Comparison of ENCODE assay signal across 8 mouse cellular contexts in the genomic region with DNA sequence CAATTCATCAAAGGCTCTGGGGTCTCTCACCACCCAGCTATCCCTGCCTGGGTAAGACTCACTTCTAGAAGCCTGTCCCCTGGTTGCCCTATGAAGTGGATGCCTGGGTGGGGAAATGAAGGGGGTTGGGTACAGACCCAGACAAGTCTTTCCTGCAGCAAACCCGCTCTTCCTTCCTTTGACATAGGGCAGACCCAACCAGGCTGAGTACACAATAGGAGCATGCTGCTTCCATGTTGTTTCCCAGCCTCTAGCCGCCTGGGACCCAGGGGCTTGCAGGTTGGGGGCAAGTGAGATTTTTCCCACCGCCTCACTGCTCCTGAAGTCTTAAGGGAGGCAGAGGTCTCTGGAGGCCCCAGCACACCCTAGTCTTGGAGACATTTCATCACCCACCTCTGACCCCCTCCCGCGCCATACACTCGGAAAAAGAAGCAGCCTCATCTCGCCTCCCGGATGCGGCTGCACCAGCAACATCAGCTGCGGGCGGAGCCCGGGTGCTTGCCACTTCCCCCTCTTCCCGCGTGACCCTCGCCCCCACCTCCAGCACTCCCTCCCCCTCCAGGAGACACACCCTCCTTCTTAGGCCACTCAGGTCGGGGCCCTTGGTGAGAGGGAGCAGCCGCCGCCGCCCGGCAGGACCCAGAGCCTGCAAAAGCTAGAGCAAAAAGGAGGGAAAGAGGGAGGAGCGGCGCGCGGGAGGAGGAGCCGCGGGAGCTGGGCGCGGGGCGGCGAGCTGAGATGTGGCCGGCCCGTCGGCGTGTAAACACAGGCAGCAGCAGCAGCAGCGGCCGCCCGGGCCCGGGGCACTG. TPM values are rescaled to one million over a fixed set of nuclear protein-coding genes. Genes with fewer than 3 reads are reported as not detected.
DNase-seq lines count a peak whose midpoint lies in the region; ATAC-seq and TF ChIP-seq lines count a peak whose summit lies in the region.

Gene Dock11 (plus strand): TSS at position 746 of the 809 bp plus-strand sequence.

- ATAC-seq in forebrain, embryonic 15.5 days (replicated peaks): peak; percentile 87
- ATAC-seq in neural tube, embryonic 14.5 days (ENCODE audit: low read depth): peak; percentile 84

- H3K9ac ChIP-seq in forebrain, embryonic 15.5 days (replicated peaks): peak within 1 kb of the TSS; percentile 66
- H3K9ac ChIP-seq in neural tube, embryonic 14.5 days (replicated peaks; ENCODE audit: low read depth, low read length): peak within 1 kb of the TSS; percentile 57

- H3K9me3 ChIP-seq in forebrain, embryonic 15.5 days: no peaks in the 10 kb centered on the region
- no peaks in the 10 kb centered on the region for H3K9me3 ChIP-seq in neural tube, embryonic 14.5 days (ENCODE audit: control insufficient read depth, low read length)

- peak within 1 kb of the TSS; percentile 85 for H3K27ac ChIP-seq in forebrain, embryonic 15.5 days (replicated peaks)
- H3K27ac ChIP-seq in neural tube, embryonic 14.5 days (ENCODE audit: low read depth, low read length): peak within 1 kb of the TSS; percentile 76

- intact Hi-C loops in heart, postnatal 14 days (cut with DNase I): no loop called here

- H3K4me1 ChIP-seq in forebrain, embryonic 15.5 days: 0 out of 2 replicates have a peak, but pooled peaks cover 4% of the 10 kb centered on the region
- H3K4me1 ChIP-seq in lung, adult 2 months (ENCODE audit: control insufficient read depth, insufficient read depth, low read length): no peaks in the 10 kb centered on the region
- no peaks in the 10 kb centered on the region for H3K4me1 ChIP-seq in neural tube, embryonic 14.5 days (ENCODE audit: control insufficient read depth, insufficient read depth, low read length)

- peak within 1 kb of the TSS; percentile 68 for H3K4me3 ChIP-seq in forebrain, embryonic 15.5 days
- peak within 1 kb of the TSS; percentile 62 for H3K4me3 ChIP-seq in lung, adult 2 months (replicated peaks; ENCODE audit: extremely low read depth, low read depth, low read length)
- H3K4me3 ChIP-seq in neural tube, embryonic 14.5 days (ENCODE audit: low read depth, low read length): peak within 1 kb of the TSS; percentile 54

- DNase-seq in ES-CJ7 (ENCODE audit: low read depth, low spot score): peak; percentile 75
- DNase-seq in cerebellum, adult 11-12 months: peak; percentile 44
- DNase-seq in heart, postnatal 14 days: peak; percentile 64 to 65
- DNase-seq in large intestine, adult 2 months (ENCODE audit: low read depth, low spot score): peak; percentile 14
- peak; percentile 22 for DNase-seq in lung, adult 2 months
- peak; percentile 62 for DNase-seq in testis, postnatal 10 days (ENCODE audit: low spot score)

- H3K36me3 ChIP-seq in forebrain, embryonic 15.5 days: no peaks in the 10 kb centered on the region
- H3K36me3 ChIP-seq in neural tube, embryonic 14.5 days (ENCODE audit: control insufficient read depth, insufficient read depth, low read length): no peaks in the 10 kb centered on the region

- H3K4me2 ChIP-seq in forebrain, embryonic 15.5 days (replicated peaks): peak within 1 kb of the TSS; percentile 42
- peak within 1 kb of the TSS; percentile 50 for H3K4me2 ChIP-seq in neural tube, embryonic 14.5 days (ENCODE audit: low read depth, low read length)

- TF ChIP-seq CTCF in lung, adult 2 months (IDR thresholded peaks at IDR 0.05; ENCODE audit: insufficient read depth, low read length): no peak

- no peaks in the 10 kb centered on the region for H3K27me3 ChIP-seq in forebrain, embryonic 15.5 days
- H3K27me3 ChIP-seq in neural tube, embryonic 14.5 days (ENCODE audit: control insufficient read depth, insufficient read depth, low read length): no peaks in the 10 kb centered on the region

- no peak for TF ChIP-seq POLR2A in lung, adult 2 months (IDR thresholded peaks at IDR 0.05; ENCODE audit: borderline replicate concordance, extremely low read depth, low read depth, low read length)

- 21% methylated on average over 23 of the region's 38 CpGs for WGBS in forebrain, embryonic 15.5 days
- WGBS in large intestine, adult 2 months: 14% methylated on average over 37 of the region's 38 CpGs
- 28% methylated on average over 37 of the region's 38 CpGs for WGBS in lung, adult 2 months
- 15% methylated on average over 33 of the region's 38 CpGs for WGBS in neural tube, embryonic 14.5 days

RNA-seq across cellular contexts. Expression of gene Dock11, which starts in this region (rescaled TPM):
- 16.2 and 17.6 TPM in 2 replicates for polyA plus RNA-seq in forebrain, embryonic 15.5 days (2015; fragmentation: Nextera tagmentation; extraction: Ambion mirVana)
- 1 to 10 TPM; 6.1 to 7.7 TPM for total RNA-seq in heart, postnatal 14 days (2021)
- 1.8 and 3.5 TPM in 2 replicates for polyA plus RNA-seq in large intestine, adult 2 months (2012; rRNA removed)
- 1.0 and 1.5 TPM in 2 replicates for polyA plus RNA-seq in lung, adult 2 months (2012; rRNA removed)
- polyA plus RNA-seq in neural tube, embryonic 14.5 days (2014; fragmentation: Nextera tagmentation; extraction: Ambion mirVana): 15.7 and 24.3 TPM in 2 replicates

Comparison
In these comparisons a context has a peak if more than half of its experiments do, and no peak if none do; other contexts are left out.
1. Peak in every context shown above with its lines: DNase-seq, ATAC-seq, H3K4me3 ChIP-seq and H3K27ac ChIP-seq.
2. DNase-seq: peak in every context shown above with its lines; median percentile 75 in ES-CJ7; 64 in heart, postnatal 14 days; 62 in testis, postnatal 10 days; 44 in cerebellum, adult 11-12 months; 22 in lung, adult 2 months; 14 in large intestine, adult 2 months.